Mouse (Mus musculus): ENCODE data around the gene Taf3. TPM values are rescaled to one million over a fixed set of nuclear protein-coding genes. Genes with fewer than 3 reads are reported as not detected.

Gene Taf3
- polyA plus RNA-seq, 1 experiment = 2.7 TPM

- no peak for TF ChIP-seq GATA1 (IDR thresholded peaks at IDR 0.05; ENCODE audit: low read length)
- no peak for TF ChIP-seq TAL1 (IDR thresholded peaks at IDR 0.05; ENCODE audit: low read length)
- Histone ChIP-seq H3K4me3 (replicated peaks) (no peak overlapping the region), H3K27me3 (ENCODE audit: control insufficient read depth) (no peaks in the 10 kb centered on the region), H3K36me3 (ENCODE audit: control insufficient read depth) (peaks cover 40% of the 10 kb centered on the region), H3K9me3 (ENCODE audit: control insufficient read depth, low read length) (no peaks in the 10 kb centered on the region), H3K4me1 (ENCODE audit: control insufficient read depth) (no peaks in the 10 kb centered on the region)
Observed at GRCm38 (mm10) chr2:9918691-9919471, 129.5 kb downstream of the Taf3 start.

- peaks cover 37% of the 10 kb centered on the region for H3K36me3 ChIP-seq (ENCODE audit: control insufficient read depth)
- no peaks in the 10 kb centered on the region for H3K9me3 ChIP-seq (ENCODE audit: control insufficient read depth, low read length)
- H3K4me3 ChIP-seq (replicated peaks) = no peak overlapping the region
- no peaks in the 10 kb centered on the region for H3K27me3 ChIP-seq (ENCODE audit: control insufficient read depth)
- TF ChIP-seq TAL1 (IDR thresholded peaks at IDR 0.05; ENCODE audit: low read length) (no peak), GATA1 (IDR thresholded peaks at IDR 0.05; ENCODE audit: low read length) (no peak)
- no peaks in the 10 kb centered on the region for H3K4me1 ChIP-seq (ENCODE audit: control insufficient read depth)
Observed at GRCm38 (mm10) chr2:9917602-9918001, 130.8 kb downstream of the Taf3 start.

- Histone ChIP-seq H3K4me3 (replicated peaks) (peak overlapping the region; percentile 11), H3K4me1 (ENCODE audit: control insufficient read depth) (peaks cover 3% of the 10 kb centered on the region), H3K36me3 (ENCODE audit: control insufficient read depth) (no peaks in the 10 kb centered on the region), H3K9me3 (ENCODE audit: control insufficient read depth, low read length) (no peaks in the 10 kb centered on the region), H3K27me3 (ENCODE audit: control insufficient read depth) (peaks cover 10% of the 10 kb centered on the region)
- TF ChIP-seq GATA1 (IDR thresholded peaks at IDR 0.05; ENCODE audit: low read length) (no peak), TAL1 (IDR thresholded peaks at IDR 0.05; ENCODE audit: low read length) (no peak)
Observed at GRCm38 (mm10) chr2:9905995-9906394, 142.4 kb downstream of the Taf3 start.

- Histone ChIP-seq H3K27me3 (ENCODE audit: control insufficient read depth) (peaks cover 20% of the 10 kb centered on the region), H3K36me3 (ENCODE audit: control insufficient read depth) (no peaks in the 10 kb centered on the region), H3K9me3 (ENCODE audit: control insufficient read depth, low read length) (no peaks in the 10 kb centered on the region), H3K4me3 (replicated peaks) (no peak overlapping the region), H3K4me1 (ENCODE audit: control insufficient read depth) (peaks cover 3% of the 10 kb centered on the region)
- TF ChIP-seq TAL1 (IDR thresholded peaks at IDR 0.05; ENCODE audit: low read length) (no peak), GATA1 (IDR thresholded peaks at IDR 0.05; ENCODE audit: low read length) (no peak)
Observed at GRCm38 (mm10) chr2:9903854-9904560, 144.4 kb downstream of the Taf3 start.

GRCm38 (mm10) chr2:9897846-9898245, 150.6 kb downstream of the Taf3 start:
- Histone ChIP-seq H3K4me3 (replicated peaks) (no peak overlapping the region), H3K27me3 (ENCODE audit: control insufficient read depth) (peaks cover 73% of the 10 kb centered on the region), H3K36me3 (ENCODE audit: control insufficient read depth) (no peaks in the 10 kb centered on the region), H3K4me1 (ENCODE audit: control insufficient read depth) (no peaks in the 10 kb centered on the region), H3K9me3 (ENCODE audit: control insufficient read depth, low read length) (no peaks in the 10 kb centered on the region)
- TF ChIP-seq TAL1 (IDR thresholded peaks at IDR 0.05; ENCODE audit: low read length) = no peak
- no peak for TF ChIP-seq GATA1 (IDR thresholded peaks at IDR 0.05; ENCODE audit: low read length)

GRCm38 (mm10) chr2:9896097-9896770, 152.2 kb downstream of the Taf3 start:
- Histone ChIP-seq H3K9me3 (ENCODE audit: control insufficient read depth, low read length) (no peaks in the 10 kb centered on the region), H3K4me1 (ENCODE audit: control insufficient read depth) (no peaks in the 10 kb centered on the region), H3K27me3 (ENCODE audit: control insufficient read depth) (peaks cover 85% of the 10 kb centered on the region), H3K4me3 (replicated peaks) (no peak overlapping the region), H3K36me3 (ENCODE audit: control insufficient read depth) (no peaks in the 10 kb centered on the region)
- TF ChIP-seq GATA1 (IDR thresholded peaks at IDR 0.05; ENCODE audit: low read length) (no peak), TAL1 (IDR thresholded peaks at IDR 0.05; ENCODE audit: low read length) (no peak)

GRCm38 (mm10) chr2:9894836-9895593, 153.4 kb downstream of the Taf3 start:
- TF ChIP-seq GATA1 (IDR thresholded peaks at IDR 0.05; ENCODE audit: low read length) = no peak
- no peak for TF ChIP-seq TAL1 (IDR thresholded peaks at IDR 0.05; ENCODE audit: low read length)
- no peaks in the 10 kb centered on the region for H3K36me3 ChIP-seq (ENCODE audit: control insufficient read depth)
- H3K4me1 ChIP-seq (ENCODE audit: control insufficient read depth) = no peaks in the 10 kb centered on the region
- H3K27me3 ChIP-seq (ENCODE audit: control insufficient read depth) = peaks cover 97% of the 10 kb centered on the region
- H3K4me3 ChIP-seq (replicated peaks) = no peak overlapping the region
- no peaks in the 10 kb centered on the region for H3K9me3 ChIP-seq (ENCODE audit: control insufficient read depth, low read length)

GRCm38 (mm10) chr2:9893272-9893953, 155.0 kb downstream of the Taf3 start:
- TF ChIP-seq TAL1 (IDR thresholded peaks at IDR 0.05; ENCODE audit: low read length) = no peak
- no peak for TF ChIP-seq GATA1 (IDR thresholded peaks at IDR 0.05; ENCODE audit: low read length)
- Histone ChIP-seq H3K36me3 (ENCODE audit: control insufficient read depth) (no peaks in the 10 kb centered on the region), H3K9me3 (ENCODE audit: control insufficient read depth, low read length) (no peaks in the 10 kb centered on the region; the same call in 1 of the 2 replicates), H3K4me1 (ENCODE audit: control insufficient read depth) (no peaks in the 10 kb centered on the region; the same call in 1 of the 2 replicates), H3K27me3 (ENCODE audit: control insufficient read depth) (peaks cover 97% of the 10 kb centered on the region), H3K4me3 (replicated peaks) (no peak overlapping the region)
